Mouse (Mus musculus) forebrain, embryonic 13.5 days (tissue): Measurements from ENCODE around the gene Myf5. TPM values are rescaled to one million over a fixed set of nuclear protein-coding genes. Genes with fewer than 3 reads are reported as not detected.

Experiments
- ATAC-seq: fragments of 200-750 bp; cut with Nextera tagmentation; 2 replicates; pipeline ENCODE4 v1.8.0; 2017
- H3K27ac ChIP-seq: fragments of 300-500 bp; sonication (generic); 2 replicates; pipeline ENCODE4 v1.5.1; 2015; ENCODE audit warnings: inconsistent platforms, mild to moderate bottlenecking, moderate library complexity
- H3K27me3 ChIP-seq: fragments of 300-500 bp; sonication (generic); 2 replicates; pipeline ENCODE4 v1.6.1; 2015; ENCODE audit warnings: mild to moderate bottlenecking, inconsistent platforms
- H3K36me3 ChIP-seq: fragments of 300-500 bp; sonication (generic); 2 replicates; pipeline ENCODE4 v1.6.1; 2015; ENCODE audit warnings: mild to moderate bottlenecking, inconsistent platforms; ENCODE audit not compliant: poor library complexity, severe bottlenecking
- H3K4me1 ChIP-seq: fragments of 300-500 bp; sonication (generic); 2 replicates; pipeline ENCODE4 v1.6.1; 2015; ENCODE audit warnings: inconsistent platforms
- H3K4me2 ChIP-seq: fragments of 300-500 bp; sonication (generic); 2 replicates; pipeline ENCODE4 v1.6.1; 2015; ENCODE audit warnings: inconsistent platforms, mild to moderate bottlenecking, moderate library complexity
- H3K4me3 ChIP-seq: fragments of 300-500 bp; sonication (generic); 2 replicates; pipeline ENCODE4 v1.5.1; 2015; ENCODE audit warnings: mild to moderate bottlenecking, inconsistent platforms
- H3K9ac ChIP-seq: fragments of 300-500 bp; sonication (generic); 2 replicates; pipeline ENCODE4 v1.6.1; 2015; ENCODE audit warnings: mild to moderate bottlenecking, inconsistent platforms
- H3K9me3 ChIP-seq: fragments of 300-500 bp; sonication (generic); replicated peaks from 2 replicates; pipeline ENCODE4 v1.6.1; 2016; ENCODE audit warnings: inconsistent platforms
- WGBS: fragments of 180-500 bp; shearing (Covaris S2); methylation state at CpG from one replicate; pipeline ENCODE4 v1.1.7; 2015; 5-methylcytosine and 5-hydroxymethylcytosine counted together
- polyA plus RNA-seq: library from polyadenylated mRNA; unstranded; fragments of >200 nt; fragmentation: Nextera tagmentation; extraction: Ambion mirVana; gene quantifications from 2 replicates; pipeline ENCODE4 v1.2.1, GENCODE M21; 2015

The Myf5 gene
- polyA plus RNA-seq, 1 experiment from 2014 or later, result not detected

DNA sequence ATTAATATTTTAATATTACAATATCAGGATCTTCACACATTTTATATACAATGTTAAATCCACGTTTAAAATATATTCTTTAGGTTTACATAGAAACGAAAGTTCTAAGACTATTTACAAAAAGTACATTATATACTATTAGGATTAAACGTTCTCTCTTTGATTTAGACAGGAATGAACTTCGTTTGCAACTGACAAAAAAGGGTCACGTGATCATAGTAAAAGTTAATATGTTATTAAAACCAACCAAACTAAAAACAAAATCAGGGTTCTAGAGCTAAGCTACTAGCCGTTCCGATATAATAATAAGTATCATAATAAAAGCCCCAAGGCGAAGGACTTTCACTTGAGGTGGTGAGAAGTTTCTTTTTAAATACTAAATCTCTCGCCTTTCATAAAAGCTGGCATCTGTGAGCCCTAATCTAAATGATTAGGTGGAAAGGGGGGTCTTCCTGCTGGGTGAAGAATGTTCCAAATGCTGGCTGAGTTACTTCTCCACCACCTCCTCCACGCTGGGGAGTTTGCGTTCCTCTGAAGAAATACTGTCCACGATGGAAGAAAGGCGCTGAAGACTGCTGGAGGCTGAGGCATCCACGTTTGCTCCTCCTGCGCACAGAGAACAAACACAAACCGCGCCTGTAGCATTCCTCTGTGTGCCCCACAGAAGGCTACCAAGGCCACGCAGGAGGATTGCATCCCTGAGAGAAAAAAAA, 7.1 kb upstream of the Myf5 start:
- ATAC-seq, result peak; percentile 71
- peak overlapping the region; percentile 59 for H3K4me2 ChIP-seq
- WGBS, result 39% methylated on average over 18 of the region's 18 CpGs
- H3K27me3 ChIP-seq, result peaks cover 6% of the 10 kb centered on the region; the same call in 1 of the 2 replicates
- H3K4me3 ChIP-seq, result peak overlapping the region; percentile 30
- no peaks in the 10 kb centered on the region for H3K9me3 ChIP-seq
- peaks cover 10% of the 10 kb centered on the region for H3K4me1 ChIP-seq
- peak overlapping the region; percentile 50 for H3K9ac ChIP-seq
- no peak overlapping the region for H3K27ac ChIP-seq
- H3K36me3 ChIP-seq, result no peaks in the 10 kb centered on the region

GRCm38 (mm10) chr10:107488654-107489315, 2.9 kb upstream of the Myf5 start:
- Histone ChIP-seq H3K4me2 (peak overlapping the region; percentile 34), H3K4me3 (no peak overlapping the region), H3K4me1 (peaks cover 7% of the 10 kb centered on the region), H3K9me3 (no peaks in the 10 kb centered on the region), H3K9ac (no peak overlapping the region), H3K36me3 (no peaks in the 10 kb centered on the region), H3K27ac (no peak overlapping the region), H3K27me3 (no peaks in the 10 kb centered on the region)
- 30% methylated on average over 12 of the region's 12 CpGs for WGBS
- ATAC-seq, result no peak; the same call in 1 of the 2 replicates

DNA sequence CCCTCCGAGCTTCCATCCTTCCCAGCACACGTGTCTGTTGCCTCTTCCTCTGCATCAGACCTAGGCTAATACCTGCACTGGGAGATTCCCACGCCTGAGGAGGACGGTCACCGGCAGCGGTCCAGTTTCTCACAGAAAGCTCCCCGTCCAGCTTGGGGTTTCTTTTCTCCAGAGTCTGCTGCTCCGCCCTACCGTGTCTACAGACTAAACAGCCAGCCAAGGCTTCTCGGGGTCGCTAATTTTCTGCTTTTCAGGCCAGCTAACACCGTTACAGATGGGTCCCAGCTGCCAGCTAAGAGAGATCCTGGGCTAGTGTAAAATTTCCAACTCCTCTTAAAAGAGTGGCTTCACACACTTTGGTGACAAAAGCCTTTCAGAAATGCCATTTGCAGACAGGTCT, 836 bp upstream of the Myf5 start:
- Histone ChIP-seq H3K9me3 (no peaks in the 10 kb centered on the region), H3K4me3 (no peak overlapping the region), H3K27me3 (no peaks in the 10 kb centered on the region), H3K9ac (no peak overlapping the region), H3K27ac (no peak overlapping the region), H3K36me3 (no peaks in the 10 kb centered on the region), H3K4me2 (no peak overlapping the region), H3K4me1 (no peaks in the 10 kb centered on the region; the same call in 1 of the 2 replicates)
- WGBS, result 82% methylated on average over 12 of the region's 12 CpGs
- no peak for ATAC-seq

DNA sequence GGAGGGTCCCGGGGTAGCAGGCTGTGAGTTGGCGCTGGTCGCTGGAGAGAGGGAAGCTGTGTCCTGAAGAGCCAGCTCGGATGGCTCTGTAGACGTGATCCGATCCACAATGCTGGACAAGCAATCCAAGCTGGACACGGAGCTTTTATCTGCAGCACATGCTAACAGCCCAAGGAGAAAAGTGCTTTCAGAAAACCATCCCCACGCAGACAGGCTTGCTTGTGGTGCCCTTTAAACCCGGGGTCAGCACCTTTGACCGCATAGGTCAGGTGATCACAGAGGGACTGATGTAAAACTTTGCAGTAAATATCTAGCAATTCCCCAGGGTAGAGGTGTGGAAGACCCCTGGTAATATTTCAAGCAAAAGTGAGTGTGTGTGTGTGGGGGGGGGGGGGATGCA, 1.9 kb downstream of the Myf5 start:
- no peak overlapping the region for H3K27ac ChIP-seq
- no peaks in the 10 kb centered on the region for H3K27me3 ChIP-seq
- ATAC-seq, result no peak
- H3K9ac ChIP-seq, result no peak overlapping the region
- no peak overlapping the region for H3K4me2 ChIP-seq
- 85% methylated on average over 10 of the region's 10 CpGs for WGBS
- H3K4me3 ChIP-seq, result no peak overlapping the region
- H3K4me1 ChIP-seq, result no peaks in the 10 kb centered on the region; the same call in 1 of the 2 replicates
- H3K36me3 ChIP-seq, result no peaks in the 10 kb centered on the region
- no peaks in the 10 kb centered on the region for H3K9me3 ChIP-seq

DNA sequence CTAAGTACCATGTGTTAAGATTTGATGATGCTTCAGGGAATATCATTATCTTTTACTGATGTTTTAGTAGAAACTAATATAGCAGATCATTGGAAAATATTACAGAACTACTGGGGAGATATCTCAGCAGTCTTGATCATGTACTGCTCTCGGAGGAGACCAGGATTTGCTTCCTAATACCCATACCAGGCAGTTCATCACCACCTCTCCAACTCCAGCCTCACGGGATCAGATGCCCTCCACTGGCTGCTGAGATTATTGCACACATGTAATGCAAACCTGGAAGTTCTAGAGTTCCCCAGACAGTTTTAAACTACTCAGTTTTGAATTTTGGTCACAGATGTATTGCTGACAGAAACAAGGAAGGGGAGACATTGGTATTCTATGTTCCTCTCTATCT, 12.4 kb downstream of the Myf5 start:
- no peak for ATAC-seq
- Histone ChIP-seq H3K36me3 (no peaks in the 10 kb centered on the region), H3K4me2 (no peak overlapping the region), H3K4me3 (no peak overlapping the region), H3K27me3 (no peaks in the 10 kb centered on the region), H3K4me1 (no peaks in the 10 kb centered on the region), H3K27ac (no peak overlapping the region), H3K9ac (no peak overlapping the region), H3K9me3 (no peaks in the 10 kb centered on the region)
- WGBS, result 43% methylated on average over 2 of the region's 2 CpGs

GRCm38 (mm10) chr10:107471712-107472111, 14.2 kb downstream of the Myf5 start:
- no peak overlapping the region for H3K4me3 ChIP-seq
- no peaks in the 10 kb centered on the region for H3K4me1 ChIP-seq
- no peak for ATAC-seq
- no peaks in the 10 kb centered on the region for H3K9me3 ChIP-seq
- H3K36me3 ChIP-seq, result no peaks in the 10 kb centered on the region
- H3K27ac ChIP-seq, result no peak overlapping the region
- no peak overlapping the region for H3K9ac ChIP-seq
- 78% methylated on average over 5 of the region's 5 CpGs for WGBS
- H3K4me2 ChIP-seq, result no peak overlapping the region
- H3K27me3 ChIP-seq, result no peaks in the 10 kb centered on the region

- H3K4me1 ChIP-seq, result no peaks in the 10 kb centered on the region
- no peak overlapping the region for H3K4me2 ChIP-seq
- no peaks in the 10 kb centered on the region for H3K36me3 ChIP-seq
- H3K27me3 ChIP-seq, result no peaks in the 10 kb centered on the region
- no peak overlapping the region for H3K4me3 ChIP-seq
- 91% methylated on average over 7 of the region's 7 CpGs for WGBS
- H3K9ac ChIP-seq, result no peak overlapping the region
- no peak overlapping the region for H3K27ac ChIP-seq
- no peaks in the 10 kb centered on the region for H3K9me3 ChIP-seq
- ATAC-seq, result no peak
These were observed 18.1 kb downstream of the Myf5 start for GRCm38 (mm10) chr10:107467819-107468218.

- WGBS, result 93% methylated on average over 5 of the region's 5 CpGs
- H3K4me1 ChIP-seq, result no peaks in the 10 kb centered on the region
- no peaks in the 10 kb centered on the region for H3K36me3 ChIP-seq
- no peaks in the 10 kb centered on the region for H3K27me3 ChIP-seq
- no peak overlapping the region for H3K4me2 ChIP-seq
- H3K9ac ChIP-seq, result no peak overlapping the region
- no peak overlapping the region for H3K4me3 ChIP-seq
- no peak for ATAC-seq
- no peak overlapping the region for H3K27ac ChIP-seq
- H3K9me3 ChIP-seq, result no peaks in the 10 kb centered on the region
These were observed 36.2 kb downstream of the Myf5 start for GRCm38 (mm10) chr10:107449496-107450330.

- no peak overlapping the region for H3K4me2 ChIP-seq
- ATAC-seq, result peak; percentile 48; the same call in 1 of the 2 replicates
- no peaks in the 10 kb centered on the region for H3K4me1 ChIP-seq
- H3K27ac ChIP-seq, result no peak overlapping the region
- no peaks in the 10 kb centered on the region for H3K36me3 ChIP-seq
- H3K27me3 ChIP-seq, result no peaks in the 10 kb centered on the region
- H3K4me3 ChIP-seq, result no peak overlapping the region
- 7% methylated on average over 4 of the region's 4 CpGs for WGBS
- H3K9ac ChIP-seq, result no peak overlapping the region
- H3K9me3 ChIP-seq, result no peaks in the 10 kb centered on the region
These were observed 43.2 kb downstream of the Myf5 start for GRCm38 (mm10) chr10:107442781-107443180.

GRCm38 (mm10) chr10:107436967-107437366, 49.0 kb downstream of the Myf5 start:
- Histone ChIP-seq H3K27ac (no peak overlapping the region), H3K9me3 (no peaks in the 10 kb centered on the region), H3K4me2 (no peak overlapping the region), H3K4me1 (no peaks in the 10 kb centered on the region), H3K4me3 (no peak overlapping the region), H3K27me3 (no peaks in the 10 kb centered on the region), H3K9ac (no peak overlapping the region), H3K36me3 (no peaks in the 10 kb centered on the region)
- ATAC-seq, result peak; percentile 58
- WGBS, result 48% methylated on average over 5 of the region's 5 CpGs
